Mouse (Mus musculus): ENCODE measurements at regions not wholly inside any gene's neighbourhood (a gene's known extent, or its start where the extent isn't known, plus 50 kb on each side); places are given as distances from the start of the nearest gene placed in this dataset.

- TF ChIP-seq CTCF (IDR thresholded peaks at IDR 0.05; ENCODE audit: low read depth) (no peak), EP300 (optimal IDR thresholded peaks at IDR 0.05) (no peak)
- Histone ChIP-seq H3K4me2 (replicated peaks; ENCODE audit: low read depth) (no peak overlapping the region), H3K9ac (ENCODE audit: low read length) (no peak overlapping the region), H3K4me1 (replicated peaks; ENCODE audit: control insufficient read depth, insufficient read depth) (no peaks in the 10 kb centered on the region), H3K27ac (replicated peaks) (no peak overlapping the region), H3K27me3 (ENCODE audit: control insufficient read depth, insufficient read depth, low read length) (no peaks in the 10 kb centered on the region), H3K4me3 (ENCODE audit: low read depth, low read length) (no peak overlapping the region), H3K9me3 (ENCODE audit: control insufficient read depth, low read length) (no peaks in the 10 kb centered on the region), H3K36me3 (ENCODE audit: control insufficient read depth, insufficient read depth, low read length) (no peaks in the 10 kb centered on the region)
- ATAC-seq (ENCODE audit: low FRiP score, low TSS enrichment), result no peak
- DNase-seq (ENCODE audit: low spot score), result no peak
- 46% methylated on average over 13 of the region's 13 CpGs for WGBS
Observed at GRCm38 (mm10) chr13:47368041-47368823, 245.8 kb downstream of the Rnf144b start.

- Histone ChIP-seq H3K9me3 (ENCODE audit: control insufficient read depth, low read length) (no peaks in the 10 kb centered on the region), H3K4me1 (replicated peaks; ENCODE audit: control insufficient read depth, insufficient read depth) (no peaks in the 10 kb centered on the region), H3K36me3 (ENCODE audit: control insufficient read depth, insufficient read depth, low read length) (no peaks in the 10 kb centered on the region), H3K9ac (ENCODE audit: low read length) (no peak overlapping the region), H3K27me3 (ENCODE audit: control insufficient read depth, insufficient read depth, low read length) (no peaks in the 10 kb centered on the region), H3K27ac (replicated peaks) (no peak overlapping the region), H3K4me2 (replicated peaks; ENCODE audit: low read depth) (no peak overlapping the region), H3K4me3 (ENCODE audit: low read depth, low read length) (no peak overlapping the region)
- TF ChIP-seq EP300 (optimal IDR thresholded peaks at IDR 0.05) (no peak), CTCF (IDR thresholded peaks at IDR 0.05; ENCODE audit: low read depth) (no peak)
- ATAC-seq (ENCODE audit: low FRiP score, low TSS enrichment), result no peak
- DNase-seq (ENCODE audit: low spot score), result no peak
- 68% methylated on average over 1 of the region's 1 CpGs for WGBS
Observed at GRCm38 (mm10) chr13:47374583-47374982, 252.1 kb downstream of the Rnf144b start.

- DNase-seq (ENCODE audit: low spot score) (no peak), ATAC-seq (ENCODE audit: low FRiP score, low TSS enrichment) (no peak)
- H3K27me3 ChIP-seq (ENCODE audit: control insufficient read depth, insufficient read depth, low read length), result no peaks in the 10 kb centered on the region
- H3K4me2 ChIP-seq (replicated peaks; ENCODE audit: low read depth), result no peak overlapping the region
- no peaks in the 10 kb centered on the region for H3K4me1 ChIP-seq (replicated peaks; ENCODE audit: control insufficient read depth, insufficient read depth)
- no peaks in the 10 kb centered on the region for H3K36me3 ChIP-seq (ENCODE audit: control insufficient read depth, insufficient read depth, low read length)
- no peaks in the 10 kb centered on the region for H3K9me3 ChIP-seq (ENCODE audit: control insufficient read depth, low read length)
- H3K27ac ChIP-seq (replicated peaks), result no peak overlapping the region
- WGBS, result 53% methylated on average over 5 of the region's 5 CpGs
- H3K9ac ChIP-seq (ENCODE audit: low read length), result no peak overlapping the region
- TF ChIP-seq CTCF (IDR thresholded peaks at IDR 0.05; ENCODE audit: low read depth) (no peak), EP300 (optimal IDR thresholded peaks at IDR 0.05) (no peak)
- no peak overlapping the region for H3K4me3 ChIP-seq (ENCODE audit: low read depth, low read length)
Observed at GRCm38 (mm10) chr13:47391023-47391422, 268.6 kb downstream of the Rnf144b start.

- TF ChIP-seq CTCF (IDR thresholded peaks at IDR 0.05; ENCODE audit: low read depth) (no peak), EP300 (optimal IDR thresholded peaks at IDR 0.05) (no peak)
- H3K9ac ChIP-seq (ENCODE audit: low read length), result no peak overlapping the region
- no peak overlapping the region for H3K27ac ChIP-seq (replicated peaks)
- H3K36me3 ChIP-seq (ENCODE audit: control insufficient read depth, insufficient read depth, low read length), result no peaks in the 10 kb centered on the region
- no peak overlapping the region for H3K4me3 ChIP-seq (ENCODE audit: low read depth, low read length)
- DNase-seq (ENCODE audit: low spot score) (no peak), ATAC-seq (ENCODE audit: low FRiP score, low TSS enrichment) (no peak)
- H3K4me1 ChIP-seq (replicated peaks; ENCODE audit: control insufficient read depth, insufficient read depth), result no peaks in the 10 kb centered on the region
- no peaks in the 10 kb centered on the region for H3K27me3 ChIP-seq (ENCODE audit: control insufficient read depth, insufficient read depth, low read length)
- WGBS, result 84% methylated on average over 8 of the region's 8 CpGs
- H3K9me3 ChIP-seq (ENCODE audit: control insufficient read depth, low read length), result no peaks in the 10 kb centered on the region
- no peak overlapping the region for H3K4me2 ChIP-seq (replicated peaks; ENCODE audit: low read depth)
Observed at GRCm38 (mm10) chr13:47397726-47398350, 275.4 kb downstream of the Rnf144b start.

- TF ChIP-seq EP300 (optimal IDR thresholded peaks at IDR 0.05), result no peak
- TF ChIP-seq CTCF (IDR thresholded peaks at IDR 0.05; ENCODE audit: low read depth), result no peak
- Histone ChIP-seq H3K27me3 (ENCODE audit: control insufficient read depth, insufficient read depth, low read length) (no peaks in the 10 kb centered on the region), H3K27ac (replicated peaks) (no peak overlapping the region), H3K4me1 (replicated peaks; ENCODE audit: control insufficient read depth, insufficient read depth) (no peaks in the 10 kb centered on the region), H3K9me3 (ENCODE audit: control insufficient read depth, low read length) (no peaks in the 10 kb centered on the region), H3K4me3 (ENCODE audit: low read depth, low read length) (no peak overlapping the region), H3K36me3 (ENCODE audit: control insufficient read depth, insufficient read depth, low read length) (no peaks in the 10 kb centered on the region), H3K4me2 (replicated peaks; ENCODE audit: low read depth) (no peak overlapping the region), H3K9ac (ENCODE audit: low read length) (no peak overlapping the region)
- ATAC-seq (ENCODE audit: low FRiP score, low TSS enrichment) (no peak), DNase-seq (ENCODE audit: low spot score) (no peak)
- 82% methylated on average over 5 of the region's 5 CpGs for WGBS
Observed at GRCm38 (mm10) chr13:47398976-47399375, 276.5 kb downstream of the Rnf144b start.

- H3K9me3 ChIP-seq (ENCODE audit: control insufficient read depth, low read length), result no peaks in the 10 kb centered on the region
- 80% methylated on average over 3 of the region's 3 CpGs for WGBS
- no peak overlapping the region for H3K4me2 ChIP-seq (replicated peaks; ENCODE audit: low read depth)
- H3K4me1 ChIP-seq (replicated peaks; ENCODE audit: control insufficient read depth, insufficient read depth), result no peaks in the 10 kb centered on the region
- H3K4me3 ChIP-seq (ENCODE audit: low read depth, low read length), result no peak overlapping the region
- no peaks in the 10 kb centered on the region for H3K27me3 ChIP-seq (ENCODE audit: control insufficient read depth, insufficient read depth, low read length)
- TF ChIP-seq CTCF (IDR thresholded peaks at IDR 0.05; ENCODE audit: low read depth), result no peak
- TF ChIP-seq EP300 (optimal IDR thresholded peaks at IDR 0.05), result no peak
- no peak for ATAC-seq (ENCODE audit: low FRiP score, low TSS enrichment)
- H3K36me3 ChIP-seq (ENCODE audit: control insufficient read depth, insufficient read depth, low read length), result no peaks in the 10 kb centered on the region
- H3K9ac ChIP-seq (ENCODE audit: low read length), result no peak overlapping the region
- no peak overlapping the region for H3K27ac ChIP-seq (replicated peaks)
- DNase-seq (ENCODE audit: low spot score), result no peak
Observed at GRCm38 (mm10) chr13:47413261-47413660, 290.8 kb downstream of the Rnf144b start.
